Mouse (Mus musculus) G1E (cell line): ENCODE measurements around the gene Dnmt3a.

Experiments
- CTCF ChIP-seq: IDR thresholded peaks from 2 replicates; pipeline ENCODE4 v1.5.1; 2012; ENCODE audit warnings: low read depth, low read length, inconsistent platforms, mixed read lengths
- GATA1 ChIP-seq: IDR thresholded peaks from 2 replicates; pipeline ENCODE4 v1.6.1; 2012; ENCODE audit warnings: borderline replicate concordance, low read length, inconsistent platforms, mixed read lengths

DNA sequence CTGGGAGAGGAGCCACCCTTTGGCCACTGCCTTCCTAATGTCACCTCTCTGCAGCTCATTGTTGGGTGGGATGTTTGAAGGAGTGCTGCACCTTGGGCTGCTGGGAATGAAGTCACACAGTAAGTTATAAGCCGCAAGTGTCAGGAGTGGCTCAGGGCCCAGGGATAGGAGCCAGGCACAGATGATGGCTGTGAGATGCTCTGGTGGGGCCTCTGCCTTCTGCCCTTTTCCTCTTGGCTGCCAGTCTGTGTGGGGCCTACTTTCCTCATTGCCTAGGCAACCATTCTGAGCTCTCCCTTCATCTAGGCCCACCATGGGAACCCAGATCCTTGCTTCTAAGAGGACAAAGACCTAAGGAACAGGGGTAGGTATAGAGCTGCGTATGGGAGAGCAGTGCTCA, 21.5 kb upstream of the Dnmt3a start:
- TF ChIP-seq GATA1 = no peak
- no peak for TF ChIP-seq CTCF
